Mouse (Mus musculus): ENCODE data around the gene Pgm2. TPM values are rescaled to one million over a fixed set of nuclear protein-coding genes. Genes with fewer than 3 reads are reported as not detected.

Gene Pgm2
- total RNA-seq (2012; rRNA removed) (8.6 and 9.8 TPM in 2 replicates), total RNA-seq (2014; rRNA removed) (19.3 and 22.5 TPM in 2 replicates), polyA plus RNA-seq (2012; ENCODE audit: insufficient read length, low read depth) (27.2 and 28.2 TPM in 2 replicates)

GRCm38 (mm10) chr5:64092748-64093292 lies at the start of gene Pgm2:
TSS of gene Pgm2 (plus strand) at chr5:64092950.
- TF ChIP-seq PAX5 (IDR thresholded peaks at IDR 0.05; ENCODE audit: low read length) (no peak), POLR2A (IDR thresholded peaks at IDR 0.05; ENCODE audit: low read depth, low read length) (peak; percentile 76), IRF4 (IDR thresholded peaks at IDR 0.05; ENCODE audit: low read depth, low read length) (peak; percentile 23; the same call in 1 of the 2 replicates), USF1 (IDR thresholded peaks at IDR 0.05; ENCODE audit: low read depth, low read length) (no peak), HCFC1 (IDR thresholded peaks at IDR 0.05; ENCODE audit: low read depth, low read length) (peak; percentile 14; the same call in 1 of the 2 replicates), MXI1 (IDR thresholded peaks at IDR 0.05; ENCODE audit: low read depth, low read length) (peak; percentile 42), MEF2A (IDR thresholded peaks at IDR 0.05; ENCODE audit: borderline replicate concordance, low read depth, low read length) (no peak), MYC (IDR thresholded peaks at IDR 0.05; ENCODE audit: low read depth, low read length) (0 out of 2 replicates have a peak, but pooled peaks have one; percentile 62), MAZ (IDR thresholded peaks at IDR 0.05; ENCODE audit: low read depth, low read length) (peak; percentile 67; the same call in 1 of the 2 replicates), NELFE (IDR thresholded peaks at IDR 0.05; ENCODE audit: low read depth, low read length) (peak; percentile 67), UBTF (IDR thresholded peaks at IDR 0.05; ENCODE audit: low read depth, low read length) (0 out of 2 replicates have a peak, but pooled peaks have one; percentile 51)

GRCm38 (mm10) chr5:64043694-64044453 lies 48.9 kb upstream of the Pgm2 start:
- no peak overlapping the region for H3K4me3 ChIP-seq (replicated peaks in 1 of 3; ENCODE audit: low read depth in 2 of 3, low read length in 2 of 3, poor library complexity in 1 of 3)
- H3K9ac ChIP-seq (ENCODE audit: insufficient read depth, low read depth) = no peak overlapping the region
- H3K36me3 ChIP-seq (replicated peaks in 1 of 2; ENCODE audit: control insufficient read depth in 1 of 2, insufficient read depth in 1 of 2, low read length in 1 of 2) = no peaks in the 10 kb centered on the region
- in situ Hi-C loops (cut with MboI; ENCODE audit: low pct_ligation_motif_present, low pct_unique_long_range_greater_than_20kb, low sequenced_read_pairs) = no loop called here
- H3K27ac ChIP-seq (ENCODE audit: insufficient read depth, low read depth) = no peak overlapping the region
- no peak overlapping the region for H3K4me2 ChIP-seq (ENCODE audit: insufficient read depth, low read depth, poor library complexity, severe bottlenecking)
- no peak for DNase-seq (ENCODE audit: extremely low read depth)
- dilution Hi-C loops (cut with MboI; ENCODE audit: extremely low pct_ligation_motif_present, extremely low pct_unique_long_range_greater_than_20kb, low sequenced_read_pairs) = no loop called here
- no peaks in the 10 kb centered on the region for H3K9me3 ChIP-seq (replicated peaks; ENCODE audit: low read length)
- no peaks in the 10 kb centered on the region for H3K79me2 ChIP-seq (replicated peaks; ENCODE audit: control insufficient read depth, extremely low read depth, insufficient read depth, poor library complexity, severe bottlenecking)
- TF ChIP-seq MAX (IDR thresholded peaks at IDR 0.05; ENCODE audit: low read length) (no peak), ZKSCAN1 (IDR thresholded peaks at IDR 0.05; ENCODE audit: borderline replicate concordance, low read depth, low read length) (no peak), CHD2 (IDR thresholded peaks at IDR 0.05; ENCODE audit: low read length) (no peak)
- H3K27me3 ChIP-seq (replicated peaks) = no peaks in the 10 kb centered on the region
- peaks cover 2 to 16% of the 10 kb centered on the region in 2 experiments; a peak in 2 of 4 replicates for H3K4me1 ChIP-seq (ENCODE audit: control insufficient read depth in 1 of 2, insufficient read depth in 2 of 2)

More at GRCm38 (mm10) chr5:64092748-64093292, at the start of gene Pgm2:
- dilution Hi-C loops (cut with MboI; ENCODE audit: extremely low pct_ligation_motif_present, extremely low pct_unique_long_range_greater_than_20kb, low sequenced_read_pairs) = no loop called here
- no peaks in the 10 kb centered on the region for H3K79me2 ChIP-seq (replicated peaks; ENCODE audit: control insufficient read depth, extremely low read depth, insufficient read depth, poor library complexity, severe bottlenecking)
- in situ Hi-C loops (cut with MboI; ENCODE audit: low pct_ligation_motif_present, low pct_unique_long_range_greater_than_20kb, low sequenced_read_pairs) = no loop called here
- H3K4me2 ChIP-seq (ENCODE audit: insufficient read depth, low read depth, poor library complexity, severe bottlenecking) = peak within 1 kb of the TSS; percentile 71
- no peak within 1 kb of the TSS for H3K27ac ChIP-seq (ENCODE audit: insufficient read depth, low read depth)
- H3K4me1 ChIP-seq (ENCODE audit: control insufficient read depth in 1 of 2, insufficient read depth in 2 of 2) = peaks cover 0 to 17% of the 10 kb centered on the region in 2 experiments; a peak in 2 of 4 replicates
- DNase-seq (ENCODE audit: extremely low read depth) = peak; percentile 85
- peaks cover under 1 to 28% of the 10 kb centered on the region in 2 experiments for H3K36me3 ChIP-seq (replicated peaks in 1 of 2; ENCODE audit: control insufficient read depth in 1 of 2, insufficient read depth in 1 of 2, low read length in 1 of 2)
- H3K9me3 ChIP-seq (replicated peaks; ENCODE audit: low read length) = peaks cover 17% of the 10 kb centered on the region
- H3K4me3 ChIP-seq (replicated peaks in 1 of 3; ENCODE audit: low read depth in 2 of 3, low read length in 2 of 3, poor library complexity in 1 of 3) = peak within 1 kb of the TSS; percentile 65 to 79 (median 71)
- no peaks in the 10 kb centered on the region for H3K27me3 ChIP-seq (replicated peaks)
- peak within 1 kb of the TSS; percentile 11 for H3K9ac ChIP-seq (ENCODE audit: insufficient read depth, low read depth)

Measured in CH12.LX (cell line).